Mouse (Mus musculus): ENCODE measurements at regions not wholly inside any gene's neighbourhood (a gene's known extent, or its start where the extent isn't known, plus 50 kb on each side); places are given as distances from the start of the nearest gene placed in this dataset.

GRCm38 (mm10) chr10:37677826-37678225 lies 539.1 kb upstream of the Marcks start:
- no peak for TF ChIP-seq GATA1 (IDR thresholded peaks at IDR 0.05; ENCODE audit: borderline replicate concordance, low read length)
- TF ChIP-seq FLI1 (IDR thresholded peaks at IDR 0.05; ENCODE audit: low read length) = no peak
